Mouse (Mus musculus) heart, embryonic 11.5 days (tissue): ENCODE results near the gene Rubcn. TPM values are rescaled to one million over a fixed set of nuclear protein-coding genes. Genes with fewer than 3 reads are reported as not detected.
A peak's percentile ranks its signal among the peaks of the same experiment; 100 is the strongest.

Experiments
- ATAC-seq: fragments of 200-750 bp; cut with Nextera tagmentation; replicated peaks from 2 replicates; pipeline ENCODE4 v1.8.0; 2017; ENCODE audit warnings: moderate library complexity; ENCODE audit not compliant: insufficient number of reproducible peaks, low FRiP score, low TSS enrichment
- H3K27ac ChIP-seq: fragments of 300-500 bp; sonication (generic); 2 replicates; pipeline ENCODE4 v1.5.1; 2014; ENCODE audit warnings: mild to moderate bottlenecking, low read depth, low read length
- H3K27me3 ChIP-seq: fragments of 300-500 bp; sonication (generic); 2 replicates; pipeline ENCODE4 v1.6.1; 2014; ENCODE audit warnings: mild to moderate bottlenecking, low read length, mixed read lengths; ENCODE audit not compliant: control insufficient read depth, insufficient read depth
- H3K36me3 ChIP-seq: fragments of 300-500 bp; sonication (generic); 2 replicates; pipeline ENCODE4 v1.6.1; 2014; ENCODE audit warnings: mild to moderate bottlenecking, low read length, moderate library complexity, mixed read lengths; ENCODE audit not compliant: control insufficient read depth, insufficient read depth
- H3K4me1 ChIP-seq: fragments of 300-500 bp; sonication (generic); 2 replicates; pipeline ENCODE4 v1.6.1; 2014; ENCODE audit warnings: low read length; ENCODE audit not compliant: control insufficient read depth, insufficient read depth
- H3K4me2 ChIP-seq: fragments of 300-500 bp; sonication (generic); 2 replicates; pipeline ENCODE4 v1.6.1; 2014; ENCODE audit warnings: mild to moderate bottlenecking, moderate library complexity
- H3K4me3 ChIP-seq: fragments of 300-500 bp; sonication (generic); 2 replicates; pipeline ENCODE4 v1.5.1; 2014; ENCODE audit warnings: low read depth, low read length
- H3K9ac ChIP-seq: fragments of 300-500 bp; sonication (generic); 2 replicates; pipeline ENCODE4 v1.6.1; 2014; ENCODE audit warnings: mild to moderate bottlenecking, low read depth, low read length, moderate library complexity
- H3K9me3 ChIP-seq: fragments of 300-500 bp; sonication (generic); replicated peaks from 2 replicates; pipeline ENCODE4 v1.6.1; 2016; ENCODE audit warnings: low read length; ENCODE audit not compliant: control insufficient read depth
- WGBS: fragments of 180-500 bp; shearing (Covaris S2); extraction: QIAGEN DNeasy Blood & Tissue Kit; methylation state at CpG from one replicate; pipeline ENCODE4 v1.1.7; 2014; ENCODE audit not compliant: insufficient replicate concordance; 5-methylcytosine and 5-hydroxymethylcytosine counted together
- polyA plus RNA-seq: library from polyadenylated mRNA; unstranded; fragments of >200 nt; fragmentation: Nextera tagmentation; extraction: Ambion mirVana; gene quantifications from 2 replicates; pipeline ENCODE4 v1.2.1, GENCODE M21; 2014

The Rubcn gene
- polyA plus RNA-seq, 1 experiment from 2014 or later, result 19.5 TPM

DNA sequence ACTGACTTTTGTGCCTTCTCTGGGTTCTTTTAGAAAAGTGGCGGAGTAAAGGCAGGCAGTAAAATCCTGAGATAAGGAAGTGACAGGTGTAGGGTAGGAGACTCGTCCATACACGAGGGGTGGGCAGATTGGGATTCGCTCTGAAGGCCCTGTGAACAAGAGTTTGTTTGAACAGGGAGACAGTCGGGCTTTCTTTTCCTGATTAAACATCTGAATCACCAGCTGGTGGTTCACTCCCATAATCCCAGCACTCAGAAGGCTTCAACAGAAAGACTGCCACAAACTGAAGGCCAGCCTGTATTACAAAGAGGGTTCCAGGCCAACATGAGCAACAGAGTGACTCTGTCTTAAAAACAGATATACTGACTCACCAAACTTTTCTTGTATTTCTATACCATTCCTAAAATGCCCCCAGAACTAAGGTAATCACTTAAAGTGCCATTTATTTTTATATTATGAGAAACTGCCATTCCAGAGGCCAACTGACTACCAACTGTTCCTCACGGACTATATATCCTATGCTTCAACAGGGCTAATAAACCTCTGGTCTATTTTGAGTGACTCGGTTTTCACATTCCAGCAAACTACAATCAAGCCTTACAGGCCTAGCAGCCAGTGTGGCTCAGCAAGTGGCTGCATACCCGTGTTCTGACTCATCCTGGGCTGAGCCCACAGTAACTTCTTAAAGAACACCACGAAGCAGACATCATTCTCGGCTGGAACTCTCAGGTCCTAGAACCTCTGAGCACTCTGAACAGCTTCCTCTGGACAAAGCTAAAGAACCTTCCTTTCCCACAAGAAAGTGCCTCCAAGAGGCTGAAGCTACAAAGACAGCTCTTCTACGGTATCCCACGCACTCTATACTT is 18.6 kb downstream of the Rubcn start:
- 38% methylated on average over 12 of the region's 12 CpGs for WGBS
- ATAC-seq, result 0 out of 2 replicates have a peak, but pooled peaks have one; percentile 58
- H3K4me3 ChIP-seq, result no peak overlapping the region

DNA sequence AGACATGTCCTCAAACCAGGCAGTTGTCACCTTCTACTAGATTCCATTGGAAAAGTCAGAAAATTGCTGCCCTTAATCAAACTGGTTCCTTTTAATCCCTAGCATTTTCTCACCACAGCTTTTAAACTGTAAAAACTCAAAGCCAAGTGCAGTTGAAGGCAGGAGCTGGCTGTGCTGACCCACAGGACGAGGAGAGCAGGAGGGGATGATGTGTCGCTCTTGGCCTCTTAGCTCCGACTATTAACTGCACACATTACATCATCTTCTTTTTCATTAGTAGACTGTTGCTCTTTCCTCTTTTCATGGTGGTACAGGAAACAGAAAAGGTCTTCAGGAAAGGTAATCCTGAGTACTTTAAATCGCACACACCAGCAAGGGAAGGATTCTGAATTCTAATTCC is 19.2 kb downstream of the Rubcn start:
- peaks cover 36% of the 10 kb centered on the region for H3K4me1 ChIP-seq

More for the DNA sequence above, 18.6 kb downstream of the Rubcn start:
- Histone ChIP-seq H3K4me1 (peaks cover 29% of the 10 kb centered on the region), H3K36me3 (no peaks in the 10 kb centered on the region; the same call in 1 of the 2 replicates), H3K9ac (peak overlapping the region; percentile 49; the same call in 1 of the 2 replicates), H3K9me3 (no peaks in the 10 kb centered on the region), H3K27me3 (no peaks in the 10 kb centered on the region), H3K4me2 (peak overlapping the region; percentile 7), H3K27ac (peak overlapping the region; percentile 92)

DNA sequence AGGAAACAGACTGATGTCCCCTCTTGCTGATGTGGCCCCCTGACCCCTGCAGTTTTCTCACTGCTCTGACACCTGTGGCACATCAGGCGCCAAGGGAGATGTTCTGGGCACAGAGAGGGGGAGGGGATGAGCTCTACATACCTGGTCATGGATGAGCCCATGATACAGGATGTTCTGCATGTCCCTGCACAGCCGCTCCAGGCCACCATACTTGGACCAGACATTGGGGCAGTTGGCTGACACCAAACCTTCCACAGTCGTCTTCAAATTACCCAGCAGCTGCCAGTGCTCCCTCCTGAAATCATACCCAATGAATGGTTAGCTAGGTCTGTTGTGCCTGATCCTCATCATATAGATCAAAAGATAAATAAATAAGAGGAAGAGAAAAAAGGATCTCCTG is 20.8 kb downstream of the Rubcn start:
- Histone ChIP-seq H3K9me3 (no peaks in the 10 kb centered on the region), H3K36me3 (no peaks in the 10 kb centered on the region; the same call in 1 of the 2 replicates), H3K27ac (no peak overlapping the region), H3K9ac (no peak overlapping the region), H3K27me3 (no peaks in the 10 kb centered on the region), H3K4me2 (no peak overlapping the region), H3K4me1 (peaks cover 39% of the 10 kb centered on the region), H3K4me3 (no peak overlapping the region)
- WGBS, result 80% methylated on average over 3 of the region's 3 CpGs
- ATAC-seq, result no peak

More for the DNA sequence above, 19.2 kb downstream of the Rubcn start:
- Histone ChIP-seq H3K9me3 (no peaks in the 10 kb centered on the region), H3K27ac (peak overlapping the region; percentile 92), H3K4me3 (no peak overlapping the region), H3K27me3 (no peaks in the 10 kb centered on the region), H3K4me2 (peak overlapping the region; percentile 7), H3K36me3 (no peaks in the 10 kb centered on the region; the same call in 1 of the 2 replicates), H3K9ac (peak overlapping the region; percentile 49; the same call in 1 of the 2 replicates)
- WGBS, result 43% methylated on average over 4 of the region's 4 CpGs
- no peak for ATAC-seq

DNA sequence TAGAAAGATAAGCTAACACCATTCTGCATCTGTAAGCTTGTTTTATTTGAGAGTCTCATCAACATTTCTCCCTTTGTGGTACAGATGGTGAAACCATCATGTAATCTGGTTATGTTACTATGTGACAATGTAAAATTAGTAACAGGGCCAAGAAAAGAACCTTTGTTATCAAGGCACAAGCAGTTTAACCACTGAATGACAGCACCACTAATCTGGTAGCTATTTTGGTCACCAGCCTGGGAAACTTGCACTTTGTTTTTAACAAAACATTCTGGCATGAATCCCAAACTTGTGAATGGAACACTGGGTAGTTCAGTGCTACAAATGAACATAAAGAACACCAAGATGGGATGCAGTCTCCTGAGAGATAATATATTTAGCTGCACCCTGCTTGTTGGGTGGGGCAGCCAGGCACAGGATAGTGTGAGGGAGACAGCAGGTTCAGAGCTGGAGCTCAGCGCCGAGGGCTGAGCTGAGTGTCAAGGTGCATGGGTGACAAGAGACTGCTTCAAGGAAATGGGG is 23.5 kb downstream of the Rubcn start:
- H3K27ac ChIP-seq, result peak overlapping the region; percentile 89
- peaks cover 30% of the 10 kb centered on the region for H3K4me1 ChIP-seq
- H3K36me3 ChIP-seq, result peaks cover 4% of the 10 kb centered on the region
- 44% methylated on average over 2 of the region's 2 CpGs for WGBS
- no peaks in the 10 kb centered on the region for H3K9me3 ChIP-seq
- H3K27me3 ChIP-seq, result no peaks in the 10 kb centered on the region
- H3K4me3 ChIP-seq, result no peak overlapping the region
- H3K4me2 ChIP-seq, result peak overlapping the region; percentile 47
- 0 out of 2 replicates have a peak, but pooled peaks have one; percentile 23 for ATAC-seq
- H3K9ac ChIP-seq, result no peak overlapping the region; the same call in 1 of the 2 replicates

DNA sequence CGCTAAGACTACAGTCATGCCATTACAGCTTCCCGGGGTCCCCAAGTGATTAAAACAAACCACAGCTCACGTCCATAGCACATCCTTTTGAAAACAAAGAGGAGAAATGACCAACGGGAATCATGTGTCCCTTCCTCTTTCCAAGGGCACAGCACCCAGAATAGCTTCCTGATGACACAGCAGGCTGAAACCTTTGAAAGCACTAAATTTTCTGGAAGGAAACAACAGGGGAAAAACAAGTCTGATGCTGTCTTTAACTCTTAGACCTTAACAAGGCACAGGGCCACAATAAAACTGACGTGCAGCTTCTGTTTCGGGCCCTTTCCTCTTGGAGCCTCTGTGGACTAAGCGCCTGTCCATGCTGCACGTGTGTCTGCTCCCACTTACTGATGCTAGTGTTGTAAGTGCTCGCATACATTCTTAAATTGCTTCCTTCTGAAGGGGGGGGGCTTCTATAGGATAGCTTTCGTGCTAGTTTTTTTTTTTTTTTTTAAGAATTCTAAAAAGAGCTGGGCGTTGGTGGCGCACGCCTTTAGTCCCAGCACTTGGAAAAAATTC is 24.0 kb downstream of the Rubcn start:
- peaks cover 7% of the 10 kb centered on the region for H3K36me3 ChIP-seq
- 41% methylated on average over 13 of the region's 13 CpGs for WGBS
- H3K4me2 ChIP-seq, result peak overlapping the region; percentile 47
- H3K27me3 ChIP-seq, result no peaks in the 10 kb centered on the region
- peak overlapping the region; percentile 89 for H3K27ac ChIP-seq
- no peak overlapping the region for H3K4me3 ChIP-seq
- H3K4me1 ChIP-seq, result peaks cover 25% of the 10 kb centered on the region
- H3K9me3 ChIP-seq, result no peaks in the 10 kb centered on the region
- H3K9ac ChIP-seq, result peak overlapping the region; percentile 4; the same call in 1 of the 2 replicates
- no peak for ATAC-seq

DNA sequence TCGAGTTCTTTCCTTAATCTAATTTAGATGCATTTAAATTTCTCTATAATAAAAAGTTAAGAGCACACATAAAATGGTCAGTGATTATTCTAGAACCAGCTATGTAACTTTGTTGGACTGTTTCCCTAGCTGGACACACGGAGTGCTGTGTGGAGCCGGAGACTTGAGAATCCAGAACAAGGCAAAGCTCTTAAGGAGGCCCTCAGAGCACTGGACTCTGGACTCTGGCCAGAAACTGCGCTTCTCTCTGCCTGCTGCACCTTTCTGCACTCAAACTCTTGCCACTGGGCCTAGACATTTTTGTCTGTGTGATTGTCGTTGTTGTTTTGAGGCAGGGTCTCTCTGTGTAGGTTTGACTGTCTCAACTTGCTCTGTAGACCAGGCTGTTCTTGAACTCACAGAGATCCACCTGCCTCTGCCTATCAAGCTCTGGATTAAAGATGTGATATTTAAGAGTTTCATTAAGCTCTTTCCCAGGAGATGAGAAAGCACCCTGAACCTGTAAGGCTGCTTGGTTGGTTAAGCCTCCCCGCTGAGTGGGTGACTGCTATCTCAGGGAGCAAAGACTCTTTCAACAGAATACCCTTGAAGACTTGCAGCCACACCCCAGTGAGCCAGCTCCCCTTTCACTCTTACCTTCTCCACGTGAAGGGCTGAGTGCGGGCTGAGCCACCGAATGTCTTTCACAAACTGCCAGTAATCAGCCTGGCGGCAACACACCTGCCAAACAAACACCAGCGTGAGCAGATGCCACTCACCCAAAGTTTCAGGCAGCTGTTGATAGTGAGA is 28.3 kb downstream of the Rubcn start:
- H3K9me3 ChIP-seq, result no peaks in the 10 kb centered on the region
- H3K36me3 ChIP-seq, result peaks cover 28% of the 10 kb centered on the region
- WGBS, result 82% methylated on average over 11 of the region's 11 CpGs
- no peak overlapping the region for H3K9ac ChIP-seq
- no peak overlapping the region for H3K27ac ChIP-seq
- H3K4me1 ChIP-seq, result peaks cover 12% of the 10 kb centered on the region
- H3K27me3 ChIP-seq, result no peaks in the 10 kb centered on the region
- no peak for ATAC-seq
- H3K4me3 ChIP-seq, result no peak overlapping the region
- no peak overlapping the region for H3K4me2 ChIP-seq

DNA sequence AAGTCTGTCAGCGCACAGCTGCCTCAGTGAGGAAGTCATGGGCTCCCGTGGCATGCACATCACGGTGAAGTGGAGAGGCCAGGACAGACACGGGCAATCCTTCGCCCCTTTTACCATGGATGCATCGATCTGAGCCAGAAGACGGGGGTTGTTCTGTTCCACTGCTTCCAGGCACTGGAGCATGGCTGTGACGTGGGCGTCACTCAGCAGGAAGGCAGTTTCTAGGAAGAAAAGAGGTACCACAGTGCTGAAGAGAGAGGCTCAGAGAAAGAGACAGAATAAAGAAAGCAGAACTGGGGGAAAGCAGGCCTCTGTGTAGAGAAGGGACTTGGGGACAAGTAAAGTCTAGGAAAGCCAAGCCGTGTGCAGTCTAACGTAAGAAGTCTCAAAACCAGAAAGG is 30.5 kb downstream of the Rubcn start:
- WGBS, result 87% methylated on average over 11 of the region's 11 CpGs
- H3K36me3 ChIP-seq, result peaks cover 33% of the 10 kb centered on the region
- no peak for ATAC-seq

DNA sequence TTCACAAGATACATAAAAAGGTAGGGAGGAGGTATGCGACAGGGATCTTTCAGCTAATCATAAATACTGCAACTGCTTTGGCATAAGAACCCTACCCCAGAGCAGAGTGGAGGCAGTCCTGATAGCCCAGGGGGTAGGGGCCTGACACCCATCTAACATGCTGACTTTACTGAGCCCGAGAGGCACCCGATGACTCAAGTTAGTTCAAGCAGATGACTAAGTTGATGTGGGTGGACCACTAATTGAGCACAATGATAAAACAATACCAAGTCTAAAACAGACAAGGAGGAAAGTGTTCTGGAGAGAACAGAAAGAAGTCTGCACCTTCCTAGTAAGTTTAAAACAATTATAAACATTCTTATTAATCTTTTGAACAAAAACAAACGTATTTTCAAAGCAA is 46.1 kb downstream of the Rubcn start:
- Histone ChIP-seq H3K9ac (no peak overlapping the region), H3K36me3 (peaks cover 29% of the 10 kb centered on the region), H3K4me1 (no peaks in the 10 kb centered on the region), H3K4me2 (no peak overlapping the region), H3K9me3 (no peaks in the 10 kb centered on the region), H3K4me3 (no peak overlapping the region), H3K27ac (no peak overlapping the region), H3K27me3 (no peaks in the 10 kb centered on the region)
- ATAC-seq, result no peak
- WGBS, result 81% methylated on average over 4 of the region's 4 CpGs

More for the DNA sequence above, 30.5 kb downstream of the Rubcn start:
- no peak overlapping the region for H3K9ac ChIP-seq
- no peak overlapping the region for H3K4me3 ChIP-seq
- no peak overlapping the region for H3K27ac ChIP-seq
- no peak overlapping the region for H3K4me2 ChIP-seq
- no peaks in the 10 kb centered on the region for H3K4me1 ChIP-seq
- no peaks in the 10 kb centered on the region for H3K27me3 ChIP-seq
- no peaks in the 10 kb centered on the region for H3K9me3 ChIP-seq
